ENCODE assay signal across 12 mouse cellular contexts in the genomic region with DNA sequence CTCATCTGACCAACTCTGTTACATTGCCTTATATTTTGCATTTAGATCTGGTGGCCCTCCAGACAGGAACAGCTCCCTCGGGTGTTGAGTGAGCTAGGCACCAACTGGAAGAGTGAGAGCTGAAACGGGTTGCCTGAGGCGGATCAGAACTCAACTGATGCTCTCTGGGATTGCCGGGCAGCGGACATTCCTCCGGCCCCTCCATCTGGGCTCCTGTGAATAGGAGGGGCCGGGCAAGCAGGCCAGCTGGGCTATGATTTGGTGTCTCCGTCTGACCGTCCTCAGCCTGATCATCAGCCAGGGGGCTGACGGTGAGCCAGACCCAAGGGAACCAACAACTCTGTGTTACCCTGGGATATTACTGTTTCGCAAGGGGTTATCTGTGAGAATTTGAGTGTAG. TPM values are rescaled to one million over a fixed set of nuclear protein-coding genes. Genes with fewer than 3 reads are reported as not detected.
DNase-seq lines count a peak whose midpoint lies in the region; ATAC-seq and TF ChIP-seq lines count a peak whose summit lies in the region.
"Had no signal": no experiment of that assay in that cellular context is flagged by ENCODE, and none has a peak within 500 bp of the region (broad histone marks: within the 10 kb centered on the region; RNA-seq: fewer than 3 reads in every experiment).

No protein-coding gene starts in this region.

- peak overlapping the region; percentile 88 for H3K4me2 ChIP-seq in hindbrain, postnatal 0 days (ENCODE audit: low read depth, low read length)
- H3K4me2 ChIP-seq in midbrain, embryonic 16.5 days (ENCODE audit: low read length), result peak overlapping the region; percentile 80

- peaks cover 2% of the 10 kb centered on the region for H3K27me3 ChIP-seq in testis, adult 2 months (ENCODE audit: control insufficient read depth, insufficient read depth, low read length)
- no peaks in the 10 kb centered on the region for H3K27me3 ChIP-seq in hindbrain, postnatal 0 days (ENCODE audit: insufficient read depth, low read length)
- no peaks in the 10 kb centered on the region for H3K27me3 ChIP-seq in midbrain, embryonic 16.5 days (ENCODE audit: control insufficient read depth, insufficient read depth, low read depth, low read length)

- H3K36me3 ChIP-seq in testis, adult 2 months (ENCODE audit: control insufficient read depth, insufficient read depth, low read length), result no peaks in the 10 kb centered on the region
- H3K36me3 ChIP-seq in hindbrain, postnatal 0 days (ENCODE audit: insufficient read depth, low read length), result no peaks in the 10 kb centered on the region
- no peaks in the 10 kb centered on the region for H3K36me3 ChIP-seq in midbrain, embryonic 16.5 days (ENCODE audit: control insufficient read depth, insufficient read depth, low read length)

- DNase-seq in testis, postnatal 14 days (ENCODE audit: low spot score), result no peak
- DNase-seq in hindbrain, postnatal 0 days (ENCODE audit: low spot score), result no peak
- DNase-seq in thymus, postnatal 25 days, result no peak
- DNase-seq in frontal cortex, postnatal 25 days (ENCODE audit: low spot score in 2 of 2), result no peak
- DNase-seq: cerebellum, adult 11-12 months; heart, postnatal 10 days; lung, postnatal 14 days had no signal

- H3K4me3 ChIP-seq in testis, adult 2 months (ENCODE audit: control insufficient read depth, low read depth, low read length), result peak overlapping the region; percentile 76
- 0 out of 2 replicates have a peak overlapping the region, but pooled peaks have one; percentile 0 for H3K4me3 ChIP-seq in hindbrain, postnatal 0 days (ENCODE audit: low read length)
- peak overlapping the region; percentile 64 for H3K4me3 ChIP-seq in midbrain, embryonic 16.5 days (ENCODE audit: low read depth, low read length)

- H3K9me3 ChIP-seq in hindbrain, postnatal 0 days (ENCODE audit: low read length), result no peaks in the 10 kb centered on the region
- no peaks in the 10 kb centered on the region for H3K9me3 ChIP-seq in midbrain, embryonic 16.5 days (replicated peaks; ENCODE audit: control insufficient read depth, low read length, poor library complexity, severe bottlenecking)

- no peak overlapping the region for H3K9ac ChIP-seq in hindbrain, postnatal 0 days (replicated peaks; ENCODE audit: low read length)
- peak overlapping the region; percentile 71 for H3K9ac ChIP-seq in midbrain, embryonic 16.5 days (ENCODE audit: low read depth, low read length)

- H3K4me1 ChIP-seq in testis, adult 2 months (ENCODE audit: control insufficient read depth, insufficient read depth, low read length), result peaks cover 6% of the 10 kb centered on the region
- H3K4me1 ChIP-seq in hindbrain, postnatal 0 days (ENCODE audit: insufficient read depth, low read length), result peaks cover 29% of the 10 kb centered on the region
- H3K4me1 ChIP-seq in midbrain, embryonic 16.5 days (ENCODE audit: control insufficient read depth, insufficient read depth, low read length), result peaks cover 53% of the 10 kb centered on the region

- no peak for TF ChIP-seq CTCF in testis, adult 2 months (IDR thresholded peaks at IDR 0.05; ENCODE audit: control insufficient read depth, insufficient read depth, insufficient replicate concordance, low read depth, low read length)
- no peak for TF ChIP-seq CTCF in hindbrain, postnatal 0 days (IDR thresholded peaks at IDR 0.05; ENCODE audit: low read depth)

- WGBS in hindbrain, postnatal 0 days, result 36% methylated on average over 11 of the region's 11 CpGs
- WGBS in midbrain, embryonic 16.5 days, result 23% methylated on average over 11 of the region's 11 CpGs

- H3K27ac ChIP-seq in testis, adult 2 months (ENCODE audit: control insufficient read depth, insufficient read depth, low read depth, low read length), result no peak overlapping the region
- no peak overlapping the region for H3K27ac ChIP-seq in hindbrain, postnatal 0 days
- no peak overlapping the region for H3K27ac ChIP-seq in midbrain, embryonic 16.5 days (ENCODE audit: low read length)

- TF ChIP-seq POLR2A in testis, adult 2 months (IDR thresholded peaks at IDR 0.05; ENCODE audit: control insufficient read depth, low read depth, low read length), result no peak

- no peak for ATAC-seq in hindbrain, postnatal 0 days
- ATAC-seq in midbrain, embryonic 16.5 days, result no peak
- no peak for ATAC-seq in megakaryocyte-erythroid progenitor cell, adult 5-6 weeks (replicated peaks; ENCODE audit: low FRiP score, low TSS enrichment, poor library complexity, severe bottlenecking)
- ATAC-seq in erythroblast, adult 5-6 weeks (replicated peaks; ENCODE audit: low FRiP score, poor library complexity, severe bottlenecking), result no peak

RNA-seq across cellular contexts. Expression of gene Igsf9, which starts 2.6 kb away (rescaled TPM):
- polyA plus RNA-seq in testis, adult 2 months (2012; rRNA removed), result 66.1 and 68.5 TPM in 2 replicates
- 17.9 and 33.0 TPM in 2 replicates for total RNA-seq in hindbrain, postnatal 0 days (2014; rRNA removed)
- polyA plus RNA-seq in hindbrain, postnatal 0 days (2015; fragmentation: Nextera tagmentation; extraction: Ambion mirVana), result 10.5 and 13.5 TPM in 2 replicates
- polyA plus RNA-seq in midbrain, embryonic 16.5 days (2015; fragmentation: Nextera tagmentation; extraction: Ambion mirVana), result 73.0 and 74.4 TPM in 2 replicates
- total RNA-seq in megakaryocyte-erythroid progenitor cell, adult 5-6 weeks (2014; fragmentation: Nextera tagmentation), result not detected in 2 replicates
- 0.09 TPM in 1 of 2 replicates, not detected in the other for total RNA-seq in megakaryocyte-erythroid progenitor cell, adult 5-6 weeks (2017)
- not detected in 2 replicates for total RNA-seq in erythroblast, adult 5-6 weeks (2015; ENCODE audit: low replicate concordance)
- not detected in 2 replicates for total RNA-seq in erythroblast, adult 5-6 weeks (2017; ENCODE audit: low replicate concordance)

RNA-seq across cellular contexts. Expression of gene Slamf9, which starts 9.1 kb away (rescaled TPM):
- 9.8 and 13.1 TPM in 2 replicates for polyA plus RNA-seq in testis, adult 2 months (2012; rRNA removed)
- total RNA-seq in hindbrain, postnatal 0 days (2014; rRNA removed), result not detected in 2 replicates
- polyA plus RNA-seq in hindbrain, postnatal 0 days (2015; fragmentation: Nextera tagmentation; extraction: Ambion mirVana), result 0.39 and 0.49 TPM in 2 replicates
- polyA plus RNA-seq in midbrain, embryonic 16.5 days (2015; fragmentation: Nextera tagmentation; extraction: Ambion mirVana), result 0.23 and 0.37 TPM in 2 replicates
- not detected in 2 replicates for total RNA-seq in megakaryocyte-erythroid progenitor cell, adult 5-6 weeks (2014; fragmentation: Nextera tagmentation)
- not detected in 2 replicates for total RNA-seq in megakaryocyte-erythroid progenitor cell, adult 5-6 weeks (2017)
- 4.0 TPM in 1 of 2 replicates, not detected in the other for total RNA-seq in erythroblast, adult 5-6 weeks (2015; ENCODE audit: low replicate concordance)
- 0.70 and 0.77 TPM in 2 replicates for total RNA-seq in erythroblast, adult 5-6 weeks (2017; ENCODE audit: low replicate concordance)
- total RNA-seq: layer of hippocampus, postnatal 25 days had no signal

RNA-seq across cellular contexts. Expression of gene Tagln2, which starts 15.6 kb away (rescaled TPM):
- polyA plus RNA-seq in testis, adult 2 months (2012; rRNA removed), result 7.6 and 16.5 TPM in 2 replicates
- 45.1 and 70.2 TPM in 2 replicates for total RNA-seq in hindbrain, postnatal 0 days (2014; rRNA removed)
- polyA plus RNA-seq in hindbrain, postnatal 0 days (2015; fragmentation: Nextera tagmentation; extraction: Ambion mirVana), result 59.2 and 61.6 TPM in 2 replicates
- 47.3 and 53.0 TPM in 2 replicates for polyA plus RNA-seq in midbrain, embryonic 16.5 days (2015; fragmentation: Nextera tagmentation; extraction: Ambion mirVana)
- total RNA-seq in megakaryocyte-erythroid progenitor cell, adult 5-6 weeks (2014; fragmentation: Nextera tagmentation), result 244 and 269 TPM in 2 replicates
- 147 and 171 TPM in 2 replicates for total RNA-seq in megakaryocyte-erythroid progenitor cell, adult 5-6 weeks (2017)
- 135 and 151 TPM in 2 replicates for total RNA-seq in erythroblast, adult 5-6 weeks (2015; ENCODE audit: low replicate concordance)
- total RNA-seq in erythroblast, adult 5-6 weeks (2017; ENCODE audit: low replicate concordance), result 52.7 and 53.7 TPM in 2 replicates

RNA-seq across cellular contexts. Expression of gene Cfap45, which starts 36.4 kb away (rescaled TPM):
- 302 and 305 TPM in 2 replicates for polyA plus RNA-seq in testis, adult 2 months (2012; rRNA removed)
- total RNA-seq in hindbrain, postnatal 0 days (2014; rRNA removed), result 1.0 and 1.2 TPM in 2 replicates
- polyA plus RNA-seq in hindbrain, postnatal 0 days (2015; fragmentation: Nextera tagmentation; extraction: Ambion mirVana), result 3.7 and 4.5 TPM in 2 replicates
- polyA plus RNA-seq in midbrain, embryonic 16.5 days (2015; fragmentation: Nextera tagmentation; extraction: Ambion mirVana), result 4.0 and 4.7 TPM in 2 replicates
- not detected in 2 replicates for total RNA-seq in megakaryocyte-erythroid progenitor cell, adult 5-6 weeks (2014; fragmentation: Nextera tagmentation)
- total RNA-seq in megakaryocyte-erythroid progenitor cell, adult 5-6 weeks (2017), result 0.75 TPM in 1 of 2 replicates, not detected in the other
- not detected in 2 replicates for total RNA-seq in erythroblast, adult 5-6 weeks (2015; ENCODE audit: low replicate concordance)
- 0.28 TPM in 1 of 2 replicates, not detected in the other for total RNA-seq in erythroblast, adult 5-6 weeks (2017; ENCODE audit: low replicate concordance)

Comparison
In these comparisons a context has a peak if more than half of its experiments do, and no peak if none do; other contexts are left out.
1. H3K4me3 ChIP-seq: peak in every context shown above with its lines; median percentile 76 in testis, adult 2 months; 64 in midbrain, embryonic 16.5 days; 0 in hindbrain, postnatal 0 days.
2. RNA of gene Igsf9, which starts 2.6 kb away (total RNA-seq): 17.9 to 33.0 TPM in hindbrain, postnatal 0 days; 0.09 TPM in megakaryocyte-erythroid progenitor cell, adult 5-6 weeks and not detected in erythroblast, adult 5-6 weeks; every median in the first group is over 10 times any median in the second.